Comparison of ENCODE assay signal across 25 mouse cellular contexts in genomic region chr9:69430531-69430930, GRCm38 (mm10). TPM values are rescaled to one million over a fixed set of nuclear protein-coding genes. Genes with fewer than 3 reads are reported as not detected.
A peak's percentile ranks its signal among the peaks of the same experiment; 100 is the strongest.
DNase-seq lines count a peak whose midpoint lies in the region; ATAC-seq and TF ChIP-seq lines count a peak whose summit lies in the region.
"Had no signal": no experiment of that assay in that cellular context is flagged by ENCODE, and none has a peak within 500 bp of the region (broad histone marks: within the 10 kb centered on the region; RNA-seq: fewer than 3 reads in every experiment).

No protein-coding gene starts in this region.

- no peak for TF ChIP-seq CTCF in lung, embryonic 14.5 days (IDR thresholded peaks at IDR 0.05; ENCODE audit: low read depth)
- TF ChIP-seq CTCF in embryonic fibroblast, embryonic 13.5 days (IDR thresholded peaks at IDR 0.05; ENCODE audit: borderline replicate concordance, insufficient read depth, low read length), result no peak

- ATAC-seq in lung, embryonic 14.5 days (ENCODE audit: insufficient read depth), result no peak
- no peak for ATAC-seq in embryonic facial prominence, embryonic 13.5 days (ENCODE audit: insufficient number of reproducible peaks, insufficient read depth, low FRiP score, low TSS enrichment, low read depth)
- no peak for ATAC-seq in megakaryocyte, adult 5-6 weeks (ENCODE audit: poor library complexity, severe bottlenecking)
- ATAC-seq: forebrain, postnatal 0 days; intestine, embryonic 16.5 days; Patski had no signal

- H3K9me3 ChIP-seq in lung, embryonic 14.5 days (ENCODE audit: low read depth, low read length), result no peaks in the 10 kb centered on the region
- H3K9me3 ChIP-seq in embryonic facial prominence, embryonic 13.5 days, result no peaks in the 10 kb centered on the region
- H3K9me3 ChIP-seq: forebrain, embryonic 12.5 days; heart, embryonic 10.5 days; heart, embryonic 15.5 days; hindbrain, embryonic 13.5 days; megakaryocyte, embryonic 14.5 days had no signal

- H3K36me3 ChIP-seq in lung, embryonic 14.5 days (ENCODE audit: insufficient read depth), result peaks cover 48% of the 10 kb centered on the region
- peaks cover 36% of the 10 kb centered on the region for H3K36me3 ChIP-seq in embryonic facial prominence, embryonic 13.5 days

- H3K4me1 ChIP-seq in lung, embryonic 14.5 days (ENCODE audit: insufficient read depth), result no peaks in the 10 kb centered on the region
- peaks cover 28% of the 10 kb centered on the region for H3K4me1 ChIP-seq in embryonic facial prominence, embryonic 13.5 days
- H3K4me1 ChIP-seq in embryonic fibroblast, embryonic 13.5 days (ENCODE audit: control insufficient read depth, insufficient read depth, low read length), result peaks cover 7% of the 10 kb centered on the region
- H3K4me1 ChIP-seq: megakaryocyte, embryonic 14.5 days had no signal

- no peak overlapping the region for H3K4me3 ChIP-seq in lung, embryonic 14.5 days (ENCODE audit: low read depth, low read length)
- H3K4me3 ChIP-seq in embryonic facial prominence, embryonic 13.5 days, result no peak overlapping the region
- no peak overlapping the region for H3K4me3 ChIP-seq in embryonic fibroblast, embryonic 13.5 days (ENCODE audit: insufficient read depth, low read length)
- H3K4me3 ChIP-seq: forebrain, embryonic 12.5 days; heart, embryonic 10.5 days; heart, embryonic 15.5 days; hindbrain, embryonic 13.5 days; megakaryocyte, embryonic 14.5 days had no signal

- no peak for TF ChIP-seq POLR2A in embryonic fibroblast, embryonic 13.5 days (IDR thresholded peaks at IDR 0.05; ENCODE audit: low read depth, low read length)

- H3K27ac ChIP-seq in lung, embryonic 14.5 days (ENCODE audit: low read depth), result peak overlapping the region; percentile 74
- H3K27ac ChIP-seq in embryonic facial prominence, embryonic 13.5 days, result peak overlapping the region; percentile 95
- H3K27ac ChIP-seq in embryonic fibroblast, embryonic 13.5 days (ENCODE audit: insufficient read depth, low read length), result peak overlapping the region; percentile 97; the same call in 1 of the 2 replicates
- H3K27ac ChIP-seq: heart, embryonic 10.5 days; liver, embryonic 14.5 days had no signal

- H3K4me2 ChIP-seq in lung, embryonic 14.5 days, result no peak overlapping the region
- H3K4me2 ChIP-seq in embryonic facial prominence, embryonic 13.5 days, result no peak overlapping the region
- H3K4me2 ChIP-seq: forebrain, embryonic 12.5 days; heart, embryonic 15.5 days; hindbrain, embryonic 13.5 days had no signal

- no peak overlapping the region for H3K9ac ChIP-seq in lung, embryonic 14.5 days
- no peak overlapping the region for H3K9ac ChIP-seq in embryonic facial prominence, embryonic 13.5 days
- H3K9ac ChIP-seq: forebrain, embryonic 12.5 days; forebrain, postnatal 0 days; heart, embryonic 15.5 days; hindbrain, embryonic 13.5 days; liver, embryonic 14.5 days had no signal

- H3K27me3 ChIP-seq in lung, embryonic 14.5 days (ENCODE audit: insufficient read depth, low read length), result no peaks in the 10 kb centered on the region
- H3K27me3 ChIP-seq in embryonic facial prominence, embryonic 13.5 days, result no peaks in the 10 kb centered on the region
- H3K27me3 ChIP-seq: forebrain, embryonic 12.5 days; heart, embryonic 15.5 days; hindbrain, embryonic 13.5 days; megakaryocyte, embryonic 14.5 days; Patski had no signal

- peak; percentile 20 for DNase-seq in adrenal gland, postnatal 10 days
- DNase-seq in adrenal gland, adult 8-10 months, result no peak
- no peak for DNase-seq in lung, embryonic 14.5 days
- no peak for DNase-seq in lung, postnatal 36 days
- DNase-seq: cerebellum, postnatal 14 days; forebrain, postnatal 0 days; gastrocnemius, postnatal 10 days; kidney, adult 8-10 months; kidney, postnatal 4 days; liver; lung, adult 2 months; midbrain, embryonic 14.5 days; thymus, adult 2 months; thymus, postnatal 36 days had no signal

- 77% methylated on average over 3 of the region's 3 CpGs for WGBS in lung, embryonic 14.5 days
- 84% methylated on average over 3 of the region's 3 CpGs for WGBS in embryonic facial prominence, embryonic 13.5 days

RNA-seq across cellular contexts. Expression of gene Anxa2, which starts 22.9 kb away (rescaled TPM):
- 100 to 1,000 TPM; 333 to 340 TPM for total RNA-seq in adrenal gland, postnatal 10 days (2021)
- 100 to 1,000 TPM; 281 to 586 (median 466) TPM for total RNA-seq in adrenal gland, adult 8-10 months (2022)
- 474 and 484 TPM in 2 replicates for polyA plus RNA-seq in lung, embryonic 14.5 days (2014; fragmentation: Nextera tagmentation; extraction: Ambion mirVana)
- 1,084 and 1,195 TPM in 2 replicates for polyA plus RNA-seq in embryonic facial prominence, embryonic 13.5 days (2015; fragmentation: Nextera tagmentation; extraction: Ambion mirVana)
- 1,213 and 1,412 TPM in 2 replicates for polyA plus RNA-seq in embryonic fibroblast, embryonic 13.5 days (2011; ENCODE audit: insufficient read length, low read depth, missing spikeins)
- total RNA-seq in megakaryocyte, adult 5-6 weeks (2015), result 1,047 and 1,062 TPM in 2 replicates
- total RNA-seq in megakaryocyte, adult 5-6 weeks (2017), result 654 and 695 TPM in 2 replicates

RNA-seq across cellular contexts. Expression of gene Ice2, which starts 32.8 kb away (rescaled TPM):
- total RNA-seq in adrenal gland, postnatal 10 days (2021), result 10 to 100 TPM; 13.2 to 18.0 TPM
- 10 to 100 TPM; 13.9 to 22.5 (median 18.6) TPM for total RNA-seq in adrenal gland, adult 8-10 months (2022)
- polyA plus RNA-seq in lung, embryonic 14.5 days (2014; fragmentation: Nextera tagmentation; extraction: Ambion mirVana), result 24.0 and 25.0 TPM in 2 replicates
- polyA plus RNA-seq in embryonic facial prominence, embryonic 13.5 days (2015; fragmentation: Nextera tagmentation; extraction: Ambion mirVana), result 20.2 and 22.4 TPM in 2 replicates
- 14.1 and 19.9 TPM in 2 replicates for polyA plus RNA-seq in embryonic fibroblast, embryonic 13.5 days (2011; ENCODE audit: insufficient read length, low read depth, missing spikeins)
- total RNA-seq in megakaryocyte, adult 5-6 weeks (2015), result 6.7 and 9.4 TPM in 2 replicates
- 8.9 and 9.4 TPM in 2 replicates for total RNA-seq in megakaryocyte, adult 5-6 weeks (2017)
